Mouse (Mus musculus): Measurements from ENCODE around the gene Cpz. TPM values are rescaled to one million over a fixed set of nuclear protein-coding genes. Genes with fewer than 3 reads are reported as not detected.
A peak's percentile ranks its signal among the peaks of the same experiment; 100 is the strongest.

The Cpz gene
- polyA plus RNA-seq, 1 experiment = 1.4 TPM

GRCm38 (mm10) chr5:35494773-35495390, 30.6 kb downstream of the Cpz start:
- Histone ChIP-seq H3K27me3 (ENCODE audit: control insufficient read depth, insufficient read depth, low read length) (no peaks in the 10 kb centered on the region), H3K36me3 (ENCODE audit: control insufficient read depth, insufficient read depth, low read length) (no peaks in the 10 kb centered on the region), H3K4me1 (ENCODE audit: control insufficient read depth, insufficient read depth, low read length) (no peaks in the 10 kb centered on the region), H3K27ac (ENCODE audit: control insufficient read depth, insufficient read depth, low read depth, low read length) (no peak overlapping the region), H3K4me3 (ENCODE audit: control insufficient read depth, low read depth, low read length) (no peak overlapping the region)
- TF ChIP-seq POLR2A (IDR thresholded peaks at IDR 0.05; ENCODE audit: control insufficient read depth, low read depth, low read length) = no peak
- no peak for TF ChIP-seq CTCF (IDR thresholded peaks at IDR 0.05; ENCODE audit: control insufficient read depth, insufficient read depth, insufficient replicate concordance, low read depth, low read length)

DNA sequence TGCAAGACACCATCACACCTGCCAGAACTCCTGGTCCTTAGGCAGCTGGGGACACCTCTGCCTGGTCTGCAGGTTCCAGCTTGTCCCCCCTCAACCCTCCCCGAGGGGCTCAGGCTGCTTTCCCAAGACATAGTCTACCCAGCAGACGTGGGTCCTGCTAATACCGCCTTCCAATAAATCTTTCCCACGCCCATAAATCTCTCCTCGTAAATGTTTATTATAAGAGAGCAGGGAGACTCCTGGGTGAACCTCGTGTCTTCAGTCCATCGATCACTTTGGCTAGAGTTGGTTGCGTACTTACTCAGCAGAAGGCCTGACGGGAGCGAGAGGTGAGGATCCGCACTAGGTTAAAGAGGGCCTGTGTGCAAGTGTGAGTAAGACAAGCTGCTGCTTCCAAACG, 31.7 kb downstream of the Cpz start:
- H3K27me3 ChIP-seq (ENCODE audit: control insufficient read depth, insufficient read depth, low read length) = no peaks in the 10 kb centered on the region
- no peaks in the 10 kb centered on the region for H3K4me1 ChIP-seq (ENCODE audit: control insufficient read depth, insufficient read depth, low read length)
- TF ChIP-seq CTCF (IDR thresholded peaks at IDR 0.05; ENCODE audit: control insufficient read depth, insufficient read depth, insufficient replicate concordance, low read depth, low read length) = no peak
- no peak for TF ChIP-seq POLR2A (IDR thresholded peaks at IDR 0.05; ENCODE audit: control insufficient read depth, low read depth, low read length)
- H3K36me3 ChIP-seq (ENCODE audit: control insufficient read depth, insufficient read depth, low read length) = no peaks in the 10 kb centered on the region
- H3K4me3 ChIP-seq (ENCODE audit: control insufficient read depth, low read depth, low read length) = no peak overlapping the region
- no peak overlapping the region for H3K27ac ChIP-seq (ENCODE audit: control insufficient read depth, insufficient read depth, low read depth, low read length)

- Histone ChIP-seq H3K27ac (ENCODE audit: control insufficient read depth, insufficient read depth, low read depth, low read length) (no peak overlapping the region), H3K27me3 (ENCODE audit: control insufficient read depth, insufficient read depth, low read length) (no peaks in the 10 kb centered on the region), H3K4me1 (ENCODE audit: control insufficient read depth, insufficient read depth, low read length) (no peaks in the 10 kb centered on the region), H3K4me3 (ENCODE audit: control insufficient read depth, low read depth, low read length) (no peak overlapping the region), H3K36me3 (ENCODE audit: control insufficient read depth, insufficient read depth, low read length) (no peaks in the 10 kb centered on the region)
- TF ChIP-seq CTCF (IDR thresholded peaks at IDR 0.05; ENCODE audit: control insufficient read depth, insufficient read depth, insufficient replicate concordance, low read depth, low read length) (no peak), POLR2A (IDR thresholded peaks at IDR 0.05; ENCODE audit: control insufficient read depth, low read depth, low read length) (no peak)
Observed at GRCm38 (mm10) chr5:35479521-35479920, 46.0 kb downstream of the Cpz start.

DNA sequence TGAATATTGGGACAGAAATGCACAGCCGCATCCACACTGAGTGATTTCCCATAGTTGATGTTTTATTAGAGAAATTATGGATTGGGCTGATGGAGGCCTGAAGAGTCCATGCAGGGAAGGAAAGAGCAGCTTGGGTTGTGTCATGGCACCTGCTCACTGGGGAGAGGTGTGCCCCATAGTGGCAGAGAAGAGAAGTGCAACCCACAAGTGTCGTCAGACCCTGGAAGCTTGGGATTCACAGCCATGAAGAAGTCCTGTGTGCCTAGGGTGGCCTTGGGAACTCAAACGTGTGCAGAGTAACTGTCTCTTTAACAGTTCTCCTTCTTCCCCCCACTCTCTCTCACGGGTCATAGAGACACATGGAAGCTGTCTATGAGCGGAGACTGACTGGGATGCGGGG, 50.3 kb downstream of the Cpz start:
- H3K4me3 ChIP-seq (ENCODE audit: control insufficient read depth, low read depth, low read length) = no peak overlapping the region
- H3K4me1 ChIP-seq (ENCODE audit: control insufficient read depth, insufficient read depth, low read length) = no peaks in the 10 kb centered on the region
- no peaks in the 10 kb centered on the region for H3K36me3 ChIP-seq (ENCODE audit: control insufficient read depth, insufficient read depth, low read length)
- no peak overlapping the region for H3K27ac ChIP-seq (ENCODE audit: control insufficient read depth, insufficient read depth, low read depth, low read length)
- TF ChIP-seq POLR2A (IDR thresholded peaks at IDR 0.05; ENCODE audit: control insufficient read depth, low read depth, low read length) (no peak), CTCF (IDR thresholded peaks at IDR 0.05; ENCODE audit: control insufficient read depth, insufficient read depth, insufficient replicate concordance, low read depth, low read length) (peak; percentile 63; the same call in 1 of the 2 replicates)
- H3K27me3 ChIP-seq (ENCODE audit: control insufficient read depth, insufficient read depth, low read length) = no peaks in the 10 kb centered on the region

- H3K27me3 ChIP-seq (ENCODE audit: control insufficient read depth, insufficient read depth, low read length) = no peaks in the 10 kb centered on the region
Observed at GRCm38 (mm10) chr5:35470885-35471528, 54.5 kb downstream of the Cpz start.

GRCm38 (mm10) chr5:35465966-35466635, 59.4 kb downstream of the Cpz start:
- H3K27me3 ChIP-seq (ENCODE audit: control insufficient read depth, insufficient read depth, low read length) = no peaks in the 10 kb centered on the region
- H3K4me3 ChIP-seq (ENCODE audit: control insufficient read depth, low read depth, low read length) = no peak overlapping the region
- no peak overlapping the region for H3K27ac ChIP-seq (ENCODE audit: control insufficient read depth, insufficient read depth, low read depth, low read length)
- H3K4me1 ChIP-seq (ENCODE audit: control insufficient read depth, insufficient read depth, low read length) = no peaks in the 10 kb centered on the region
- TF ChIP-seq POLR2A (IDR thresholded peaks at IDR 0.05; ENCODE audit: control insufficient read depth, low read depth, low read length) (no peak), CTCF (IDR thresholded peaks at IDR 0.05; ENCODE audit: control insufficient read depth, insufficient read depth, insufficient replicate concordance, low read depth, low read length) (no peak)
- no peaks in the 10 kb centered on the region for H3K36me3 ChIP-seq (ENCODE audit: control insufficient read depth, insufficient read depth, low read length)

More at GRCm38 (mm10) chr5:35470885-35471528, 54.5 kb downstream of the Cpz start:
- no peak for TF ChIP-seq POLR2A (IDR thresholded peaks at IDR 0.05; ENCODE audit: control insufficient read depth, low read depth, low read length)
- TF ChIP-seq CTCF (IDR thresholded peaks at IDR 0.05; ENCODE audit: control insufficient read depth, insufficient read depth, insufficient replicate concordance, low read depth, low read length) = no peak
- H3K4me3 ChIP-seq (ENCODE audit: control insufficient read depth, low read depth, low read length) = no peak overlapping the region
- H3K27ac ChIP-seq (ENCODE audit: control insufficient read depth, insufficient read depth, low read depth, low read length) = no peak overlapping the region
- H3K36me3 ChIP-seq (ENCODE audit: control insufficient read depth, insufficient read depth, low read length) = no peaks in the 10 kb centered on the region
- no peaks in the 10 kb centered on the region for H3K4me1 ChIP-seq (ENCODE audit: control insufficient read depth, insufficient read depth, low read length)

GRCm38 (mm10) chr5:35462081-35462480, 63.4 kb downstream of the Cpz start:
- no peaks in the 10 kb centered on the region for H3K27me3 ChIP-seq (ENCODE audit: control insufficient read depth, insufficient read depth, low read length)
- H3K4me3 ChIP-seq (ENCODE audit: control insufficient read depth, low read depth, low read length) = no peak overlapping the region
- H3K27ac ChIP-seq (ENCODE audit: control insufficient read depth, insufficient read depth, low read depth, low read length) = no peak overlapping the region
- no peak for TF ChIP-seq POLR2A (IDR thresholded peaks at IDR 0.05; ENCODE audit: control insufficient read depth, low read depth, low read length)
- TF ChIP-seq CTCF (IDR thresholded peaks at IDR 0.05; ENCODE audit: control insufficient read depth, insufficient read depth, insufficient replicate concordance, low read depth, low read length) = no peak
- H3K4me1 ChIP-seq (ENCODE audit: control insufficient read depth, insufficient read depth, low read length) = no peaks in the 10 kb centered on the region
- no peaks in the 10 kb centered on the region for H3K36me3 ChIP-seq (ENCODE audit: control insufficient read depth, insufficient read depth, low read length)
